Mouse (Mus musculus) liver, embryonic 12.5 days (tissue): Measurements from ENCODE around the gene Dstyk. TPM values are rescaled to one million over a fixed set of nuclear protein-coding genes. Genes with fewer than 3 reads are reported as not detected.
A peak's percentile ranks its signal among the peaks of the same experiment; 100 is the strongest.

Experiments
- ATAC-seq: fragments of 200-750 bp; cut with Nextera tagmentation; 2 replicates; pipeline ENCODE4 v1.8.0; 2017; ENCODE audit warnings: moderate number of reproducible peaks, mild to moderate bottlenecking, moderate library complexity
- H3K27ac ChIP-seq: fragments of 300-500 bp; sonication (generic); 2 replicates; pipeline ENCODE4 v1.5.1; 2016; ENCODE audit warnings: mild to moderate bottlenecking
- H3K27me3 ChIP-seq: fragments of 300-500 bp; sonication (generic); replicated peaks from 2 replicates; pipeline ENCODE4 v1.6.1; 2016; ENCODE audit warnings: mild to moderate bottlenecking, moderate library complexity
- H3K36me3 ChIP-seq: fragments of 300-500 bp; sonication (generic); 2 replicates; pipeline ENCODE4 v1.6.1; 2016; ENCODE audit warnings: mild to moderate bottlenecking, moderate library complexity
- H3K4me1 ChIP-seq: fragments of 300-500 bp; sonication (generic); 2 replicates; pipeline ENCODE4 v1.6.1; 2016
- H3K4me2 ChIP-seq: fragments of 300-500 bp; sonication (generic); 2 replicates; pipeline ENCODE4 v1.6.1; 2016; ENCODE audit warnings: mild to moderate bottlenecking, moderate library complexity
- H3K4me3 ChIP-seq: fragments of 300-500 bp; sonication (generic); 2 replicates; pipeline ENCODE4 v1.5.1; 2016; ENCODE audit warnings: mild to moderate bottlenecking, moderate library complexity
- H3K9ac ChIP-seq: fragments of 300-500 bp; sonication (generic); 2 replicates; pipeline ENCODE4 v1.6.1; 2016; ENCODE audit warnings: mild to moderate bottlenecking, moderate library complexity
- H3K9me3 ChIP-seq: fragments of 300-500 bp; sonication (generic); replicated peaks from 2 replicates; pipeline ENCODE4 v1.6.1; 2016; ENCODE audit warnings: mild to moderate bottlenecking, moderate library complexity
- whole genome bisulfite sequencing: fragments of 180-500 bp; shearing (Covaris S2); methylation state at CpG from one replicate; pipeline ENCODE4 v1.1.7; 2016; ENCODE audit not compliant: insufficient replicate concordance; 5-methylcytosine and 5-hydroxymethylcytosine counted together
- polyA plus RNA-seq: library from polyadenylated mRNA; unstranded; fragments of >200 nt; fragmentation: Nextera tagmentation; extraction: Ambion mirVana; gene quantifications from 2 replicates; pipeline ENCODE4 v1.2.1, GENCODE M21; 2016

Gene Dstyk
- polyA plus RNA-seq, 1 experiment from 2014 or later, result 5.8 TPM

GRCm38 (mm10) chr1:132376211-132377054 is 40.9 kb upstream of the Dstyk start:
- Histone ChIP-seq H3K4me2 (peak overlapping the region; percentile 73), H3K9me3 (no peaks in the 10 kb centered on the region), H3K4me3 (peak overlapping the region; percentile 41; the same call in 1 of the 2 replicates), H3K4me1 (peaks cover 100% of the 10 kb centered on the region), H3K27me3 (no peaks in the 10 kb centered on the region), H3K9ac (peak overlapping the region; percentile 51), H3K27ac (peak overlapping the region; percentile 95), H3K36me3 (peaks cover 91% of the 10 kb centered on the region)
- ATAC-seq, result no peak
- 86% methylated on average over 8 of the region's 8 CpGs for WGBS

- WGBS, result 58% methylated on average over 7 of the region's 7 CpGs
- ATAC-seq, result no peak
- Histone ChIP-seq H3K9ac (peak overlapping the region; percentile 51), H3K27ac (peak overlapping the region; percentile 95), H3K4me1 (peaks cover 100% of the 10 kb centered on the region), H3K4me2 (peak overlapping the region; percentile 73), H3K4me3 (no peak overlapping the region), H3K9me3 (no peaks in the 10 kb centered on the region), H3K27me3 (no peaks in the 10 kb centered on the region), H3K36me3 (peaks cover 90% of the 10 kb centered on the region)
Measured at GRCm38 (mm10) chr1:132377055-132377365, 40.3 kb upstream of the Dstyk start.

- ATAC-seq, result no peak
- Histone ChIP-seq H3K36me3 (peaks cover 82% of the 10 kb centered on the region), H3K27me3 (no peaks in the 10 kb centered on the region), H3K4me1 (peaks cover 100% of the 10 kb centered on the region), H3K9me3 (no peaks in the 10 kb centered on the region), H3K9ac (peak overlapping the region; percentile 52), H3K4me3 (peak overlapping the region; percentile 13; the same call in 1 of the 2 replicates), H3K27ac (peak overlapping the region; percentile 95), H3K4me2 (peak overlapping the region; percentile 73)
- 39% methylated on average over 3 of the region's 3 CpGs for WGBS
Measured at GRCm38 (mm10) chr1:132377811-132378210, 39.5 kb upstream of the Dstyk start.

GRCm38 (mm10) chr1:132380550-132381100 is 36.7 kb upstream of the Dstyk start:
- Histone ChIP-seq H3K27ac (peak overlapping the region; percentile 95), H3K4me2 (peak overlapping the region; percentile 73), H3K9me3 (no peaks in the 10 kb centered on the region), H3K4me1 (peaks cover 100% of the 10 kb centered on the region), H3K9ac (peak overlapping the region; percentile 68), H3K36me3 (peaks cover 71% of the 10 kb centered on the region), H3K4me3 (no peak overlapping the region; the same call in 1 of the 2 replicates), H3K27me3 (no peaks in the 10 kb centered on the region)
- ATAC-seq, result no peak
- WGBS, result 84% methylated on average over 27 of the region's 27 CpGs

GRCm38 (mm10) chr1:132381929-132382328 is 35.4 kb upstream of the Dstyk start:
- H3K9me3 ChIP-seq, result no peaks in the 10 kb centered on the region
- WGBS, result 23% methylated on average over 10 of the region's 10 CpGs
- H3K9ac ChIP-seq, result peak overlapping the region; percentile 68
- H3K27ac ChIP-seq, result peak overlapping the region; percentile 95
- no peaks in the 10 kb centered on the region for H3K27me3 ChIP-seq
- peak overlapping the region; percentile 32 for H3K4me3 ChIP-seq
- ATAC-seq, result peak; percentile 90
- peaks cover 73% of the 10 kb centered on the region for H3K36me3 ChIP-seq
- H3K4me1 ChIP-seq, result peaks cover 100% of the 10 kb centered on the region
- H3K4me2 ChIP-seq, result peak overlapping the region; percentile 65

- no peaks in the 10 kb centered on the region for H3K9me3 ChIP-seq
- peaks cover 99% of the 10 kb centered on the region for H3K4me1 ChIP-seq
- peaks cover 54% of the 10 kb centered on the region for H3K36me3 ChIP-seq
- no peaks in the 10 kb centered on the region for H3K27me3 ChIP-seq
- ATAC-seq, result no peak
- H3K4me2 ChIP-seq, result peak overlapping the region; percentile 96
- H3K9ac ChIP-seq, result peak overlapping the region; percentile 28; the same call in 1 of the 2 replicates
- H3K27ac ChIP-seq, result peak overlapping the region; percentile 71; the same call in 1 of the 2 replicates
- H3K4me3 ChIP-seq, result no peak overlapping the region
- 89% methylated on average over 8 of the region's 8 CpGs for WGBS
Measured at GRCm38 (mm10) chr1:132384001-132384554, 33.3 kb upstream of the Dstyk start.

- peaks cover 98% of the 10 kb centered on the region for H3K4me1 ChIP-seq
- WGBS, result 58% methylated on average over 14 of the region's 14 CpGs
- peak overlapping the region; percentile 96 for H3K4me2 ChIP-seq
- H3K4me3 ChIP-seq, result peak overlapping the region; percentile 8; the same call in 1 of the 2 replicates
- peaks cover 43% of the 10 kb centered on the region for H3K36me3 ChIP-seq
- H3K27ac ChIP-seq, result peak overlapping the region; percentile 71
- H3K9ac ChIP-seq, result peak overlapping the region; percentile 85; the same call in 1 of the 2 replicates
- H3K9me3 ChIP-seq, result no peaks in the 10 kb centered on the region
- ATAC-seq, result no peak
- H3K27me3 ChIP-seq, result no peaks in the 10 kb centered on the region
Measured at GRCm38 (mm10) chr1:132385266-132385665, 32.1 kb upstream of the Dstyk start.

GRCm38 (mm10) chr1:132385711-132386110 is 31.6 kb upstream of the Dstyk start:
- 62% methylated on average over 4 of the region's 4 CpGs for WGBS
- Histone ChIP-seq H3K27me3 (no peaks in the 10 kb centered on the region), H3K9me3 (no peaks in the 10 kb centered on the region), H3K9ac (peak overlapping the region; percentile 85), H3K4me3 (peak overlapping the region; percentile 23; the same call in 1 of the 2 replicates), H3K36me3 (peaks cover 38% of the 10 kb centered on the region), H3K4me2 (peak overlapping the region; percentile 96), H3K27ac (peak overlapping the region; percentile 71), H3K4me1 (peaks cover 98% of the 10 kb centered on the region)
- no peak for ATAC-seq

GRCm38 (mm10) chr1:132386266-132386665 is 31.1 kb upstream of the Dstyk start:
- peak overlapping the region; percentile 85 for H3K9ac ChIP-seq
- peaks cover 33% of the 10 kb centered on the region for H3K36me3 ChIP-seq
- WGBS, result 84% methylated on average over 4 of the region's 4 CpGs
- no peaks in the 10 kb centered on the region for H3K9me3 ChIP-seq
- H3K27ac ChIP-seq, result peak overlapping the region; percentile 71
- no peak for ATAC-seq
- H3K27me3 ChIP-seq, result no peaks in the 10 kb centered on the region
- peak overlapping the region; percentile 96 for H3K4me2 ChIP-seq
- H3K4me3 ChIP-seq, result peak overlapping the region; percentile 75
- H3K4me1 ChIP-seq, result peaks cover 97% of the 10 kb centered on the region

- Histone ChIP-seq H3K4me3 (peak overlapping the region; percentile 75), H3K4me2 (peak overlapping the region; percentile 96), H3K27me3 (peaks cover 8% of the 10 kb centered on the region), H3K27ac (peak overlapping the region; percentile 92), H3K9ac (peak overlapping the region; percentile 85), H3K36me3 (peaks cover 26% of the 10 kb centered on the region), H3K4me1 (peaks cover 88% of the 10 kb centered on the region), H3K9me3 (no peaks in the 10 kb centered on the region)
- 48% methylated on average over 4 of the region's 4 CpGs for WGBS
- peak; percentile 46; the same call in 1 of the 2 replicates for ATAC-seq
Measured at GRCm38 (mm10) chr1:132387943-132388342, 29.4 kb upstream of the Dstyk start.

GRCm38 (mm10) chr1:132388813-132389803 is 28.2 kb upstream of the Dstyk start:
- peak; percentile 60 for ATAC-seq
- no peaks in the 10 kb centered on the region for H3K9me3 ChIP-seq
- peak overlapping the region; percentile 96 for H3K4me2 ChIP-seq
- peaks cover 18% of the 10 kb centered on the region for H3K36me3 ChIP-seq
- 41% methylated on average over 8 of the region's 8 CpGs for WGBS
- peaks cover 77% of the 10 kb centered on the region for H3K4me1 ChIP-seq
- H3K4me3 ChIP-seq, result peak overlapping the region; percentile 75
- peak overlapping the region; percentile 92 for H3K27ac ChIP-seq
- H3K9ac ChIP-seq, result peak overlapping the region; percentile 85
- peaks cover 18% of the 10 kb centered on the region for H3K27me3 ChIP-seq
